Mouse (Mus musculus): ENCODE results near the gene Ccdc36.

The Ccdc36 gene

DNA sequence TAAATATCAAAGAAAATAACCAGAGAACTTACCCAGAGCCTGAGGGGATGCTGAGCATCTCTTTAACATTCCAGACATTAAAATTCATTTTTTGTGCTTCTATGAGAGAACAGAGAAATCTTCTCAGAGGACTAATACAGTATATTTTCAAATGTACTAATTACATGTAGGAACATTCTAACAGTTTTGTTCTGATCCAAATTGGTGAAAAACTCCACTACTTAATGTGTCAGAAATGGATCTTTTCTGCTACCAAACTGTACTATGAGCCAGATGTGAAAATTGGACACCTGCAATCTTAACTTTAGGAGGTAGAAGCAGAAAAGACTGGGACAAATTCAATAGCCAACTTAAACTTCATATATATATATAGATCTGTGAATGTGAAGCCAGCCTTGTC, at the start of gene Ccdc36:
TSS of gene Ccdc36 (minus strand) at position 101 of the 400 bp plus-strand sequence.
- DNase-seq = no peak

DNA sequence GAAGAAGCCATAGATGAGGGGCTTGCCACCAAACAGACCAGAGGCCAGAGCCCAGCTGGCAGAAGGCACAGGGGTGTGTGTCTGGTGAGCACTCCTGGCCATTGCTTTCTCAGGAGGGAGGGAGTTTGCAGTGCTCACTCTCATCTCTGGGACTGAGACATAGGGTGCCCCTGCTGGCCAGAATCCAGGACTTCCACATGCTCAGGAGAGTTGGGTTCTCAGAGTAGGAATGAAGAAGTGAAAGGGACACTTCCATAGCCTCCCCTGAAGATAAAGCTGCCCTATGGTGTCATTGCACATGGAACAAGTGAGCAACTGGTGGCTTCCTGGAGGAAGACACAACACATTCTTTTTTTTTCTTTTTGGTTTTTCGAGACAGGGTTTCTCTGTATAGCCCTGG, 46.2 kb upstream of the Ccdc36 start:
- no peak for DNase-seq

DNA sequence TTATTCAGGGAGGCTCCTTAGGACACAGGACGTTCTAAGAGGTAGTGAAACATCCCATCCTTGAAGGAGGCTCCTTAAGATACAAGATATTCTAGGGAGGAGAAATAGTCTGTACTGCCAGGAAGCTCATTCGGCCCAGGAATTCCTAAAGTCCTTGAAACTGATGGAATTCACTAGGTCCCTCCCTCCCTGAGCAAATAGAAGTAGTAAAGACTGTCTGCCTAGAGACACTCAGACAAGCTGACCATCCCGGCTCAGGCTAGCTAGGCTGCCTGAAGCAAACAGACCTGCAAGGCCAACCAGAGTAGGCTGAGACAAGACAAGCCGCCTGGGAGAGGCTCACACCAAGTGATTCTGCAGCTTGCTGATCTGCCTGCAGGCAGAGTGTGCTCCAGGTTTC, 41.6 kb upstream of the Ccdc36 start:
- no peak for DNase-seq

DNA sequence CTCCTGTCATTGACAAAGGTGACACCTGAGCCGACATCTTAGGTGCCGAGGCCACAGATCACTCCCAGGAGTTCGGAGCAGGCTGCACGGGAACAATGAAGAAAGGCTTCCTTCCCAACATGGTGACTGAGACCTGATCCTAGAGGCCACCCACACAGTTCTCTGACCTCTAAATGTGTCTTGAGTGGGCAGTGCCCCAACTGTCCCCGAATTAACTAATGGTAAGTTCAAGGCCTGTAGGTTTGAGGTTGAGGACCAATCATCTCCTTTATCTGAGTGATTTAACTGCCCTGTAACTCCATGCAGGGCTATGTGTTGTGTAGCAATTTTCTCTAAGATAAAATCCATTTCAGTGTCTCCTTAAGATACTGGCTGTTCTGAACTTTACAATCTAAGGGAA, 41.1 kb upstream of the Ccdc36 start:
- DNase-seq = no peak

DNA sequence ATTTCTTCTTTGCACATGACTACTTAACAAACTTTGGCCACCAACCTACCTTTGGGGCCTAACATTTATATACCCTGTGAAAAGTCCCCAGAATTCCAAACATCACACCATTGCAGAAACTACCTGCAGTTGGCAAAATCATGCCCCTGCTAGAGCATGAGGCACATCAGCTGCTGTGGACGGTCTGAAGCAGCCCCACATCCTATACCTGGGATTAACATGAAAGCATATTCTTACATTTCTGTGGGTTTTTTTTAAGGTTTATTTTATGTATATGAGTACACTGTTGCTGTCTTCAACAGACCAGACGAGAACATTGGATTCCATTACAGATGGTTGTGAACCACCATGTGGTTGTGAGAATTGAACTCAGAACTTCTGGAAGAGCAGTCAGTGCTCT, 37.9 kb upstream of the Ccdc36 start:
- no peak for DNase-seq

DNA sequence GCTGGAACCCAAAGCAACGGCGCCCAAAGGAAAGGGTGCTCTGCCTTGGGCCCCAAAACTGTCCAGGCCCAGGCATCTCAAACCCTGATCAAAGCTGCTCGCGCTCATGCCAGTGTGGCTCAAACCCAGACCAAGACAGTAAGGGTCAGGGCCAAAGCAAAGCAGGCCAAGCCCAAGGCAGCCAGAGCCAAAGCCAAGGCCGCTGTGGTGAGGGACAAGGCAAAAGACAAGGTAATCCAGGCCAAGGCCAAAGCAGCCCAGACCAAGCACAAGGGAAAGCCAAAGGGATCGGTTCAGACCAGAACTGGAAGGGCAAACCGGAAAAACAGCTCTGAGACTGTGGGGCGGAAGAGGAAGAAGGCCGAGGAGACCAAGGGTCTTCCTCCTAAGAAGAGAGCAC, 35.4 kb upstream of the Ccdc36 start:
- no peak for DNase-seq

DNA sequence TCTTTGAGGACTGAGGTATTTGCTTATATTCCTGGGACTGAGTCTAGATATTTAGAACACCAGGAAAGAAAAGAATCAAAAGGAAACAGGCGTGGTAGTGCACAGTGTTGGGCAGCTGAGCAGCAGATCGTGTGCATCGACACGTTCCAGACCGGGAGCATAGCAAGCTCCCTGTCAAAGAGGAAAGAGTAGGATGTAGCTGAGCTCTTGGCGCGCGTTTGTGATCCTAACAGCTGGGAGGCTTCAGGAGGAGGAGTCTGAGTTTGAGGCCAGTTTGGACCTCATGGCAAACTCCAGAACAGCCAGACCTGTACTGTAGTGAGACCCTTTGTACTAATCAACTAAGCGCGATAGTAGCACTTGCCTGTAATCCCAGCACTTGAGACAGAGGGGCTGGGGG, 33.9 kb upstream of the Ccdc36 start:
- no peak for DNase-seq

DNA sequence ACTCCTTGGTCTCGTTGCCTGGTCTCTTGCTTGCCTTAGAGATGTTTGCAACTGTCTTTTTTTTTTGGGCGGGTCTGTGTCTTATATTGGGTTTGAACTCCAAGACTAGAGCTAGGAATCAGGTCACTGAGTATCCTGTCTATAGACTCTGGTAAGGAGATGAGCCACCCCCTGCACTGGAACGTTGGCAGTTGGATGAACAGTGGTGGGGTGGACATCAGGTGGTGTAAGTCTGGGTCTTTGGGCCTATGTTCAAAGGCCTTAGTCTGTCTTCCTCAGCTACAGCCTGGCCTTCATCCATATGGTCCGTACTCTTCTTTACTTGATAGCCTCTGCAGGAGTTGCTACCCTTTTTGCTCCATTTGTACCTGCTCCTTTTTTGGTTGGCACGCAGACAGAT, 33.4 kb upstream of the Ccdc36 start:
- DNase-seq = no peak

DNA sequence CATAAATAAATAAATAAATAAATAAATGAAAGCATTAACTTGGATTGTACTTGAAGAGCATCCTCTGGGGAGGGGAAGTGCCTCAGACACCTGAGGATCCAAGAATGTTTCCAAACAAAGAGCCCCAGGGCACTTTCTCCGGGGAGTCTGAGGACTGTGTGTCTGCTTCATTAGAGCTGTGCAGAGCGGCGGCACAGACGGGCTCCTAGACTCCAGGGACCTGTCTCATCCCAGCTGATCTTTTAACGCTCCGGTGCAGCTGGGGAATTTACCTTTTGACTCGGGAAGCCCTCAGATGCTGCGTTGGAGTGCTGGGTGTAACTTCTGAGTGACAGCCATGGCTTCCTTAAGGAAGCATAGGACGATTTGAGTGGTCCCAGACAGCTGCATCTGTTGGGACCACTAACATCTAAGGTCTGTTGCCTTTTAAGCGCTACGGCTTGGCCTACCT, 32.9 kb upstream of the Ccdc36 start, which contains the start of gene Klhdc8b:
TSS of gene Klhdc8b (minus strand) at position 401 of the 451 bp plus-strand sequence.
- no peak for DNase-seq

DNA sequence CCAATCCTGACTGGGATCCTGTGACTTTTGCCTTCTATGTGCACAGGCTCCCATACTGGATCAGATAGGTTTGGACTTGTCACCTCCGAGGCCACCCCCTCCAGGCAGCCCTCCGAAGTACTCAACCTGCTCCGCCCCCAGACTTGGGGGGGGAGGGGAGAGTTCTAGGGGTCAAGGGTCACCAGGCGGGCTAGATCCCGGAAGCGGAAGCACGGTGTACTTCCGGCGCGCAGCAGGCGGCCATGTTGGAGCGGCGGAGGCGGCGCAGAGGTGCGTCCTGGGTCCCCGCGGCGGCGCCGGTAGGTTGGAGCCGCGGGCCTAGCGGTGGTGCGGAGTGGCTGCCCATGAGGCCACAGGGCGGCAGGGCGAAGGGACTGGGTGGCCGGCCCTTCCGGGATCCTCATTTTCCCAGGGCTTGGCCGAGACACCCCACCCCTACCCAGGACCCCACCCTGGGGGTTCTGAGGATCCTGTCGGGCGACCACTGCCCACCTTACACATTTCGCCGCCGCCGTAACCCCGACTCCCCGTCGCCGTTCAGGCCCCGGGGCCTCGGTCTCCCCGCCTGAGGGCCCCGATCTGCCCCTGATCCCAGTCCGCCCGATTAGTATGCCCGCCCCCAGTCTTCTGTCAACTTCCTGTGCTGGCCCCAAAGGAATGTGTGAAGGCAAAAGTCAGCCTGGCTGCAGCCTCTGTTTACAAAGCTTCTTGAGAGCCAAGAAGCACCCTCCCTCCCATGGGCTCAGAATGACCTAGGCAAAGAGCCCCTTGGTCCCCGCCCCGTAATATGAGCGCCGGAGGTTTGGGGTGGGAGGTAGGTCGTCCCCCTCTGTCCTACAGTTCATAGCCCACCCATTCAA, 32.3 kb upstream of the Ccdc36 start, which contains the start of gene Ccdc71:
TSS of gene Ccdc71 (plus strand) at position 209 of the 860 bp plus-strand sequence.
- peak; percentile 90 for DNase-seq

DNA sequence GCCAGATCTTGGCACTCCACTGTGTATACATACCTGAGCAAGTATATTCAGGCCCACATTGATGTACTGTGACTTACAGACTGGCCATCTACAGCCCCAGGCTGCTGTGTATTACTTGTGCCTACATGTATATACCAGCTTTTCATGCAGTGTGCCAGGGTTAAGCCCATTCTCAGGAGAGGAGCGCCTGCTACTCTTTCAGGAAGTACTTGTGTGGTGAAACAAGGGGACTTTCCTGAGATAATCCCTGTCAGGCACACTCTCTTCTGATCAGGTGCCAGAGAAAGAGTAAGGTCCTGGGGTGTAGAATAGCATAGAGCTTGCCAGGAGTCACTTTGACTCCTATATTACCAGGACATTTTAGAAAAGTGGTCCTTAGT, 31.6 kb upstream of the Ccdc36 start:
- no peak for DNase-seq

DNA sequence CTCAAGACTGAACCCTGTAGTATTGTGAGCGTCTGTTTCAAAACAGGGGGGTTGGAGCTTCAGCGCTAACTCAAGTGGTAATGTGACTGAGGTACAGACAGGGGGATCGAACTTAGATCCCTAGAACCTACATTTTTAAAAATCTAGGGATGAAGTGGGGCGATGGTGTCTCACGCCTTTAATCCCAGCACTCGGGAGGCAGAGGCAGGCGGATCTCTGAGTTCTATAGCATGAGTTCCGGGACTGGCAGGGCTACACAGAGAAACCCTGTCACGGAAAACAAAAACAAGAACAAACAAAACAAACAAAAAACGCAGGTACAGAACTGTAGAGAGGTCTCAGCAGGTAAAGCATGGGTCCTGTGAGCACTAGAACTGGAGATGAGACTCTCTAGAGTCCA, 28.7 kb upstream of the Ccdc36 start:
- no peak for DNase-seq

DNA sequence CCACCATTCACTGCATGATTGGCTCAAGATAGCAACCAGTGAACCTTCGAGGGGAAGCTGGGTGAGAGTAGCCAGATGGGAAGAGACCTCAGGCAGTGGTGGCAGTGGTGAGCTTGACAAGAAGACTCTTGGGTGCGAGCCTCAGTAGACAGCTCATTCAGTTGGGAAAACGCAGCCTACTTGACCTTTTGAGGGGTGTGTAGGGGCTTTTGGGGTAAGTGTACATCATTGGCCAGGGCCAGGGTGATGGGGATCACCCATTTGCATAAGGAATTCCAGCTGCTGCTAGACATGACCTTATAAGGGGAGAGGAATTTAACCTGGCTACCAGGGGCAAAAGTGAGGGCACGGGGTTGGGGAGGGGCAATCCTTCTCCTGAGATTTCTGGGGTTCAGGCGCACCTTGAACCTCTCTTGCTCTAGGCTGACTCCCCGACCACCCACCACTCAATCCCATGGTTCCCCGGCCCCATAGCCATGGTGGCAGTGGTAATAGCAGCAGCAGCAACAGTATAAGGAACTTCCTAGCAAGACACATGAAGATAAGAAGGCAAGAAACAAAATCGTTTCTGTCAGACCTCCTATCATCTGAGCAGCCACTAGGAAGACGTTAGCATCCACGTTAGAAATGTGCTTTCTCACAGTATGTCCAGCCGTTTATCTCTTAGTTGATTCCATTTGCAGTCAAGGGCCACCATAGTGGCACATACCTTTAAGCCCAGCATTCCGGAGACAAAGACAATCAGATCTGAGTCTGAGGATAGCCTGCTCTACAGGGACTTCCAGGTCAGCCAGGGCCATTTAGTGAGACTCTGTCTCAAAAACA, 27.7 kb upstream of the Ccdc36 start:
- no peak for DNase-seq

DNA sequence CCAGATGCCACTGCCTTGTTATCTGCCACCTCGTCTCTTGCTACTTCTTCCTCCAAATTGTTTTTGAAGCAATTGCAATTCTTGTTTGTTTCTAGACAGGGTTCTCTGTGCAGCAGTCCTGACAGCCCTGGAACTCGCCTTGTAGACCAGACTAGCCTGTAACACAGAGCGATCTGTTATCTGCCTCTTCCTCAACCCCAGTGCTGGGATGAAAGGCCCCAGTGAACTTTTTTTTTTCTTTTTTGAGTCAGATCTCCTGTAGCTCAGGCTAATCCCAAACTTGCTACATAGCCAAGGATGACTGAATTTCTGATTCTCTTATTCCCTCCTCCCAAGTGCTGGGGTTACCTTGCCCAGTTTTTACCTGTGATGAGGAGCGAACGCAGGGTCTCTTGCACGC, 26.1 kb upstream of the Ccdc36 start:
- no peak for DNase-seq

DNA sequence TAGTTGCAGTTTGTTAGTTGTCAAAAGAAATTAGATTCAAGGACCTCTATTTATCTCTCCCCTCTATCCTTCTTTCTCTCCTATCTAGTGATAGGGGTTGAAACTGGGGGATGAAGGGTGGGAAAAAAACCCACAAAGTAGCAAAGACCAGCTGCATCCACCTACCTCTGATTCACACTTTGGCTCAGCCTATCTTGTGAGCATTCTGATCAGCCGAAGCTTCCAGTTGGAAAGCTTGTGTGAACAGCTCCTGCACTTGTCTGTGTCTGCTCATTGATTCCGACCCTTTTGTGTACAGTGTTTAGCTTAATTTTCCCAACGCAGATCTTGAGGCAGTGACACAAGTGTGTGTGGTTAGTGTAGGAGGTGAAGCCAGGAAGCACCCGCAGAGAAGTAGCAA, 25.2 kb upstream of the Ccdc36 start:
- no peak for DNase-seq

DNA sequence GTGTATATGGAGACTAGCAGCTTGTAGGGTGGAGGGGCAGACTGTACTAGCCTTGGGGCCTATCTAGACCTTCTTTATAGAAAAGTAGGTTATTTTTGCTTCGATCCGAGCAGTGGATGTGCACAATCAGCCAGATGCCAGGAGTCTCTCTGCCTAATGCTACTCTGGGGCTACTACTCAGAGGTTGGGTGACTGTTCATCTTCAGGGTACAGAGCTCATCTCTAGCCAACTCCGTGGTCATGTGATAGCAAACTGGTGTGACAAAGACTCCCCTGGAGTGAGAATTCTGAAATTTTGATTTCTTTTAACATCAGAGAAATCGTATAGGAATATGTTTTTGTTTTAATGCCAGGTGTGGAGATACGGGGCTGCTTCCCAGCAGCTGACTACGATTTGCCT, 24.6 kb upstream of the Ccdc36 start:
- no peak for DNase-seq

DNA sequence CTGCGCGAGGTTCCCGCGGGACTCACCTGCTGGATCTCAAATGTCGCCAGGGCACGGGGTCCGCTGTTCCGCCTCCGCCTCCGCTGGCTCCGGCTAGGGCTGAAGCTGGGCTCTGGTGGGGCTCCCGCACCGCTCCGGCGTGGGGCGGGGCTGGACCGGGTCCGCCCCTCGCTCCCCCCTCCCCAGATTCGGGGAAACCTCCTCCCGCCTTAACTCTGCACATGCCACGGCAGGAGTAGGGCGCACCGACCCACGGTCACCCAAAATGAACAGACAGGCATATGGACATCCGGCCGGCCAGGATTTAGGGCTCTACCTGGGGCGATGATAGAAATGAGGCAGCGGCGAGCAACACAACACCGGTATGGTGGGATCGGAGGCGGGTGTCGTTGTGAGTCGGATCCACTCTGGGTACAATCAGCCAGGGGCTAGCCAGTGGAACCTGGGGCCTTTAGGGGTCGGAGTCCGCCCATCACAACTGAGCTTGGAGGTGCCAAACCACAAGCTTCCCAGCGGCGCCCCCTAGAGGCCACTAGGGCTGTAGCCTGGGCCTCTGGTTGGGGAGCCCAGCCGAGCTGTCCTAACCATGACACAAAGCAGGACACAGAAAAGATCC, 24.1 kb upstream of the Ccdc36 start:
- peak; percentile 95 for DNase-seq

DNA sequence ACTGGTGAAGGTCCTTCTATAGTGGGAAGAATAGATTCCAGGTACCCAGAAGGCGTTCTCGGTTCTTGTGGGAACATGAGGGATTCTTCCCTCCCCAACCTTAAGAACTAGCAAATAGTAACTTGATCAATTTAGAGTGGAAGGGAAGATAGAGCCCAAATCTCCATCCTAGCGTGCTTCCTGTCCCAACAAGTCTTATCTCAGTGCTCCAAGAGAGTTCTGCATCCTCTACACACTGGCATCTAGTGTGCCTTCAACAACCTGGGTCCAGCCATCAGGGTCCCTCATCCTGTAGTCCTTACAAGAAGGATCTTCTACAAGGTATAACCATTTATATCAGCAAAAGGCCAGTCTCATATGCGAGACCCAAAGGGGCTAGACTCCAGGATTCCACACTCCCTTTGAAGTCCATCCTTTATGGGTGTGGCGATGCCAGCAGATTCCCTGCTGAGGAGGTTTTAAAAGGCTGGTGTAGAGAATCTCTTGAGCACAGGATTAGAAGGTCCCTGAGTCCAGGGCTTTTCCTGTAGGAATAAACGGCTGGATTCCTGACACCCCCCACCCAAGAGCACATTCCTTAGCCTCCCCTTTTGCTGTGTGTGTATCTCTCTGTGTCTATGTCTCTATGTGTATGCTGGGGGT, 23.4 kb upstream of the Ccdc36 start:
- DNase-seq = no peak

DNA sequence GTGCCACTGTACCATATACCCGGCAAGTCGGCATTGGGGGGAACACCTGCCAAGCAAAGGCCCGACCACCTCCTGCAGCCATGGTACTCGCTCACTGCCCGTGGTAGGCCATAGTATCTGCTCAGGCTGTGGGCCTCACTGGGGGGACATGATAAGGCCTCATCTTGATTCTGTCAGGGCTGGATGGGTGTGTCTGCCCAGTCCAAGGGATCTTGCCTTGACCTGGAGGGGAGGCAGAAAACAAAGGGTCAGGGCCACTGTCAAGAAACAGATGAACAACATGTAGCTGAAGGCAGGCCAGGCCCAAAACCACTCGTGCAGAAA, 22.8 kb upstream of the Ccdc36 start:
- DNase-seq = no peak

DNA sequence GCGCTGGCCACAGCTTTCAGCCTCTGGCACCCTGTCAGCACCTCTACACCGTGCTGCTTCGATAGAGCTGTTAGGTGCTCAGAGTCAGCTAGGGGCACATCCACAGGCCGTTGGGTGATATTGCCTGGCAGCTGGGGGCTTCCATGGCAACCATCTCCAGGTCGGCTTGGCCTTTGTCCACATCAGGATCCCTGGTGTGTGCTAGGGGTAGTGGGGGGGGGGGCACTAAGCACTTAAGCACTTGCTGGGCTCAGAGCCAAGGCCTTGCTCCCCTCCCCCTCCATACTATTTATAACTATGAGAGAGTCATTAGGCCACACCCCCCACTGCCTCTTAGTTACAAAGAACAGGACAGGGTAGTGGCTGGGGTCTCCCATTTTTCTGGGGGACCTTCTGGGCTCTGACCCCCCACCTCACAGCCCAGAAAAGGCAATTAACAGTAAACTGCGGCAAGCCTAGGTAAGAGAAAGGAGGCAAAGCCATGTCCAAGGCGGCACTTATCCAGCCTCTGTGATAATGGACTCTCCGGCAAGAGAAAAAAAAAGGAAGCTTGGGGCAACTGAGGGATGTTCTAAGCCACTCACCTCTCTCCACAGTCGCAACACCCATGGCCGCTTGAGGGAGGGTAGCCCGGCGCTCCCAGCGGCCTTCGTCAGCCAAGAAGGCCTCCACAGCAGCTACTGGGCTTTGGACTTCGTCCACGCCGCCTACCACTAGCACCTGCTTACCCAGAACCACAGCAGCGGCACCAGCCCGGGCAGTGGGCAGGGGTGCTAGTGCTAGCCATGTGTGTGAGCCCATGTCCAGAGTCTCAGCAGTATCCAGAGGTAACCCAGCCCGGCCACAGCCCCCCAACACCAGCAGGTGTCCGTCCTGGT, 22.2 kb upstream of the Ccdc36 start:
- no peak for DNase-seq

DNA sequence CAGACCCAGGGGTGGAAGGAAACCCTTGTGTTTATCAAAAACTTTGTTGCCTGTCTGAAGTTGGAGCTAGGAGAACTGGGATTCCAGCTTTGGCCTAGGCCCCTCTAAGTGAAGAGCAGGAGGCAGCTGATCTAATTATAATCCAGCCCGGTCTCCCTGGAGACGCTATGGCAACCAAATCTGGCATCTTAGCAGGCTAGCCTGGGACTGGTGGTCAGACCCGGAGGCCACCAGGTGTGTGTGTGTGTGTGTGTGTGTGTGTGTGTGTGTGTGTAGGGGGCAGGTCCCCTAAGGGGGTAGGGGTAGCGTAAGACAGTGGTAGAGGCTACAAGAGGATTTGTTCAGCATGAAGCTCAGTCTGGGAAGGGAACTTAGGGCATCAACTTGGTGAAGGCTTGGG, 21.6 kb upstream of the Ccdc36 start:
- DNase-seq = no peak

DNA sequence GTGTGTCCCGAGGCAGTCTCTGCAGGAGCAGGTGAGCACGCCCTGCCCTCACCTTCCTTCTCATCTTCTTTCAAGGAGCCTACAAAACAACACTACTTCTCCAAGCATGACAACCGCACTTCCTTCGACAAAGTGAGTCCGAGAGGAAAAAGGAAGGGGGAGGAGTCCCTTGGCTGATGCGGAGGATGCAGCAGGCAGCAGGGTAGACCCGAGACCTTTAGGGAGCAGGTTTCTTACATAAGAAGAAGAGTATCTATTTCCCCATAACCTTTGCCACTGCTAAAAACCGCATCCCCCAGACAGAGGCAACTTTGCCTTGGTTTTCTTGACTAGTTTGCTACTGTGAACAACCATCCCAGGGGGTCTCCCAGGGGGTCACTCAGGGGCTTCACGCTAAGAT, 16.8 kb upstream of the Ccdc36 start:
- no peak for DNase-seq
